Mouse (Mus musculus): ENCODE results near the gene Ttbk2. TPM values are rescaled to one million over a fixed set of nuclear protein-coding genes. Genes with fewer than 3 reads are reported as not detected.

The Ttbk2 gene
- polyA plus RNA-seq, 1 experiment from 2014 or later: 2.6 TPM

DNA sequence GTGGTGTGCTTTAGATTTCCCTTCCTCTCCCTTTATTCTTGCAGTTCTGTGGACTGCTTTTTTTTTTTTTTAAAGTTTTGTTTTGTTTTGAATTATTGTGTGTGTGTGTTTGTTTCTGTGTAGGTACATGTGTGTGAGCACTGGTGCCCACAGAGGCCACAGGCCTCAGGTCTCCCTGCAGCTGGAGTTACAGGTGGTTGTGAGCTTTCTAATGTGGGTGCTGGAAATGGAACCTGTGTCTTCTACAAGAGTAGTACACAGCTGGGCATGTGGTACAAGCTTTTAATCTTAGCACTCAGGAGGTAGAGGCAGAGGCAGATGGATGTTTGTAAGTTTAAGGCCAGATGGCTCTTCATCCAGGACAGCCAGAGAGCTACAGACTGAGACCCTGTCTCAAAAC, 143.4 kb downstream of the Ttbk2 start:
- Histone ChIP-seq H3K4me2 (replicated peaks) (no peak overlapping the region), H3K9ac (no peak overlapping the region), H3K4me1 (replicated peaks) (no peaks in the 10 kb centered on the region), H3K4me3 (replicated peaks) (no peak overlapping the region), H3K36me3 (no peaks in the 10 kb centered on the region), H3K27ac (no peak overlapping the region), H3K27me3 (replicated peaks) (no peaks in the 10 kb centered on the region), H3K9me3 (no peaks in the 10 kb centered on the region)
- ATAC-seq: no peak

DNA sequence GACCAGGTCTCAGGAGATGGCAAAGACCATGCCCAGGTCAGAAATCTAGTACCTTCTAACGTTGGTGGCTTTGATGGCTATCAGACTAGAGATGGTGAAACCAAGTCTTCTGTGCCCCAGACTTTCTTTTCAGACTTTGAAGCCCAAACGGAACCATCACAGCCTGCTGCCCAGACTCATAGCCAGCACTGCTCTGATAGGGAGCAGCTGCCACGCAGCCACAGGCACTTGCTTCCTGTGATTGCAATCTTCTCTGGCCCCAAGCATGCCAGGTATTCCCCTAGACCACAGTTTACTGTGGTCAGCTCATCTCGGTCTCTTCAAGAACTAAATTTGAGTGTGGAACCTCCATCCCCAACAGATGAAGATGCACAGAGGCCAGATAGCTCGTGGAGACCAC, 147.7 kb downstream of the Ttbk2 start:
- Histone ChIP-seq H3K9me3 (no peaks in the 10 kb centered on the region), H3K27me3 (replicated peaks) (no peaks in the 10 kb centered on the region), H3K4me2 (replicated peaks) (no peak overlapping the region), H3K4me3 (replicated peaks) (no peak overlapping the region), H3K9ac (no peak overlapping the region), H3K27ac (no peak overlapping the region), H3K4me1 (replicated peaks) (no peaks in the 10 kb centered on the region), H3K36me3 (no peaks in the 10 kb centered on the region)
- 77% methylated on average over 5 of the region's 5 CpGs for WGBS
- no peak for ATAC-seq

DNA sequence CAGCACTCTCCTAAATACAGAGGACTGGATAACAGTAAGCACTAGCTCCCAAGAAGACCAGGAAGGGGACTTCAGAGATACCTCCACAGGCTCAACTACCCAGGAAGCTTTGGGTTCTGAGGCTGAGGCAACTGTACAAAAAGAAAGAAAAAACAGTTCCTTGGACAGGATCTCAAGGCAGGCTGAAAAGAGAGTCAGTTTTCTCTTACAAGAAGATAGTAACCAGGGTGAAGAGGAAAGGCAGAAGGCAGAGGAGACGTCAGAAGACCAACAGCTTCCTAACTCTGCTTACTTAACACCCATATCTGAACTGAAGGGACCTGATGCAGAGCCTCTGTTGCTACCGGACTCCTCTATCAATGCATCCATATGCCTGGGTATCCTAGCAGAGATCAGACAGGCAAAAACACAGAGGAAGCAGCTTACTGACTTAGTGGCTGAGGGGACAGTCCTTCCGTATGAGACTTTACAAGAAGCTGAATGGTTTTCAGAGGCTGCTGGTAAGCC, 150.0 kb downstream of the Ttbk2 start:
- no peaks in the 10 kb centered on the region for H3K36me3 ChIP-seq
- 87% methylated on average over 3 of the region's 3 CpGs for WGBS
- no peaks in the 10 kb centered on the region for H3K4me1 ChIP-seq (replicated peaks)
- H3K27ac ChIP-seq: no peak overlapping the region
- H3K9ac ChIP-seq: no peak overlapping the region
- ATAC-seq: no peak
- H3K27me3 ChIP-seq (replicated peaks): no peaks in the 10 kb centered on the region
- no peak overlapping the region for H3K4me3 ChIP-seq (replicated peaks)
- no peak overlapping the region for H3K4me2 ChIP-seq (replicated peaks)
- H3K9me3 ChIP-seq: no peaks in the 10 kb centered on the region

DNA sequence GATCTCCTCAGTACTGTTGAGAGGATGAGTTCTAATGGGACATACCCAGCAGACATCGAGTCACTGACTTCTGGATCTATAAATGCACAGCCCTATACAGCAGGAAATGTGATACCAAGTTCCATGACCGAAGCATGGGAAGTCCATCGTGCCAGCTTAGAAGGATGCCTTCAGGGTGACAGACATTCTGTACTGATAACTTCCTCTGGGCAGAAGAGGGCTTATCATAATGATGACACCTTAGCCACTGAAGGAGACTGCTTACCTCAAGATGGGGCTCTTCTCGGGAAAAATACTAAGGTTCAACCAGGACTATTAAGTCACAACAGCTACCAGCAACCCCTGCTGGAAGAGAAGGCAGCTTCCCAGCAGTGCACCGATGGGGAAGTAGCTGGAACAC, 152.6 kb downstream of the Ttbk2 start:
- H3K4me1 ChIP-seq (replicated peaks): no peaks in the 10 kb centered on the region
- no peaks in the 10 kb centered on the region for H3K36me3 ChIP-seq
- H3K27ac ChIP-seq: no peak overlapping the region
- 83% methylated on average over 5 of the region's 5 CpGs for WGBS
- no peak overlapping the region for H3K4me2 ChIP-seq (replicated peaks)
- no peak overlapping the region for H3K9ac ChIP-seq
- no peak overlapping the region for H3K4me3 ChIP-seq (replicated peaks)
- H3K27me3 ChIP-seq (replicated peaks): no peaks in the 10 kb centered on the region
- no peak for ATAC-seq
- H3K9me3 ChIP-seq: no peaks in the 10 kb centered on the region

Other genes with a start within 250 kb of the Ttbk2 start
- gene Haus2, start 241.2 kb downstream of the Ttbk2 start, polyA plus RNA-seq (2015; fragmentation: Nextera tagmentation; extraction: Ambion mirVana): 21.3 and 22.3 TPM in 2 replicates
- 20.3 and 20.5 TPM in 2 replicates for gene Lrrc57, start 241.1 kb downstream of the Ttbk2 start, polyA plus RNA-seq (2015; fragmentation: Nextera tagmentation; extraction: Ambion mirVana)
- 2.9 and 3.3 TPM in 2 replicates for gene Stard9, start 221.5 kb downstream of the Ttbk2 start, polyA plus RNA-seq (2015; fragmentation: Nextera tagmentation; extraction: Ambion mirVana)
- 5.3 and 5.6 TPM in 2 replicates for gene Cdan1, start 476 bp downstream of the Ttbk2 start, polyA plus RNA-seq (2015; fragmentation: Nextera tagmentation; extraction: Ambion mirVana)
- gene Ubr1, start 120.1 kb upstream of the Ttbk2 start, polyA plus RNA-seq (2015; fragmentation: Nextera tagmentation; extraction: Ambion mirVana): 16.8 and 18.3 TPM in 2 replicates
- gene Tmem62, start 126.4 kb upstream of the Ttbk2 start, polyA plus RNA-seq (2015; fragmentation: Nextera tagmentation; extraction: Ambion mirVana): 5.1 and 5.5 TPM in 2 replicates
- gene Ccndbp1, start 157.8 kb upstream of the Ttbk2 start, polyA plus RNA-seq (2015; fragmentation: Nextera tagmentation; extraction: Ambion mirVana): 32.6 and 32.8 TPM in 2 replicates
- 2.5 and 2.6 TPM in 2 replicates for gene Epb42, start 186.5 kb upstream of the Ttbk2 start, polyA plus RNA-seq (2015; fragmentation: Nextera tagmentation; extraction: Ambion mirVana)
- 0.08 TPM in 1 of 2 replicates, not detected in the other for gene Tgm5, start 235.2 kb upstream of the Ttbk2 start, polyA plus RNA-seq (2015; fragmentation: Nextera tagmentation; extraction: Ambion mirVana)